Mouse (Mus musculus): ENCODE measurements at regions not wholly inside any gene's neighbourhood (a gene's known extent, or its start where the extent isn't known, plus 50 kb on each side); places are given as distances from the start of the nearest gene placed in this dataset.
"Not testable (repeated sequence)": the region's sequence is repeated elsewhere in the genome, so short reads cannot be mapped to it uniquely, and the experiment has no call there.

GRCm38 (mm10) chr4:89621260-89621659, 58.0 kb upstream of the Dmrta1 start:
- peak; percentile 26 to 37 for DNase-seq (ENCODE audit: low spot score in 2 of 2)

GRCm38 (mm10) chr4:89604721-89605120, 74.5 kb upstream of the Dmrta1 start:
- no peak for DNase-seq (ENCODE audit: low spot score in 2 of 2)

GRCm38 (mm10) chr4:89575529-89575928, 103.7 kb upstream of the Dmrta1 start:
- peak; percentile 77 to 84 for DNase-seq (ENCODE audit: low spot score in 2 of 2)

- DNase-seq (ENCODE audit: low spot score in 2 of 2) = no peak
These were observed 124.3 kb upstream of the Dmrta1 start for GRCm38 (mm10) chr4:89554711-89555466.

- DNase-seq (ENCODE audit: low spot score in 2 of 2) = no peak
These were observed 126.7 kb upstream of the Dmrta1 start for GRCm38 (mm10) chr4:89552556-89552955.

- no peak for DNase-seq (ENCODE audit: low spot score in 2 of 2)
These were observed 128.7 kb upstream of the Dmrta1 start for GRCm38 (mm10) chr4:89550515-89550914.

- peak in 1 of 2 experiments; percentile 55 for DNase-seq (ENCODE audit: low spot score in 2 of 2)
These were observed 146.8 kb upstream of the Dmrta1 start for GRCm38 (mm10) chr4:89532462-89532861.

GRCm38 (mm10) chr4:89530050-89530911, 149.0 kb upstream of the Dmrta1 start:
- DNase-seq (ENCODE audit: low spot score in 2 of 2) = no peak

- no peak for DNase-seq (ENCODE audit: low spot score in 2 of 2)
These were observed 151.3 kb upstream of the Dmrta1 start for GRCm38 (mm10) chr4:89527966-89528365.

- no peak for DNase-seq (ENCODE audit: low spot score in 2 of 2)
These were observed 151.9 kb upstream of the Dmrta1 start for GRCm38 (mm10) chr4:89527326-89527725.

GRCm38 (mm10) chr4:89525525-89525924, 153.7 kb upstream of the Dmrta1 start:
- DNase-seq (ENCODE audit: low spot score in 2 of 2) = not testable (repeated sequence)

- DNase-seq (ENCODE audit: low spot score in 2 of 2) = peak; percentile 59 to 65
These were observed 154.7 kb upstream of the Dmrta1 start for GRCm38 (mm10) chr4:89524260-89525200.

- DNase-seq (ENCODE audit: low spot score in 2 of 2) = no peak
These were observed 155.6 kb upstream of the Dmrta1 start for GRCm38 (mm10) chr4:89523423-89524259.

- DNase-seq (ENCODE audit: low spot score in 2 of 2) = no peak
These were observed 161.2 kb upstream of the Dmrta1 start for GRCm38 (mm10) chr4:89518027-89518426.

GRCm38 (mm10) chr4:89515823-89516411, 163.3 kb upstream of the Dmrta1 start:
- no peak for DNase-seq (ENCODE audit: low spot score in 2 of 2)

GRCm38 (mm10) chr4:89514981-89515380, 164.3 kb upstream of the Dmrta1 start:
- DNase-seq (ENCODE audit: low spot score in 2 of 2) = no peak

GRCm38 (mm10) chr4:89510593-89510992, 168.6 kb upstream of the Dmrta1 start:
- DNase-seq (ENCODE audit: low spot score in 2 of 2) = no peak

GRCm38 (mm10) chr4:89509655-89510391, 169.4 kb upstream of the Dmrta1 start:
- DNase-seq (ENCODE audit: low spot score in 2 of 2) = no peak

GRCm38 (mm10) chr4:89508103-89508763, 171.0 kb upstream of the Dmrta1 start:
- DNase-seq (ENCODE audit: low spot score in 2 of 2) = no peak

Measured in right cerebral cortex, postnatal 10 days (tissue).